In the genomic region with DNA sequence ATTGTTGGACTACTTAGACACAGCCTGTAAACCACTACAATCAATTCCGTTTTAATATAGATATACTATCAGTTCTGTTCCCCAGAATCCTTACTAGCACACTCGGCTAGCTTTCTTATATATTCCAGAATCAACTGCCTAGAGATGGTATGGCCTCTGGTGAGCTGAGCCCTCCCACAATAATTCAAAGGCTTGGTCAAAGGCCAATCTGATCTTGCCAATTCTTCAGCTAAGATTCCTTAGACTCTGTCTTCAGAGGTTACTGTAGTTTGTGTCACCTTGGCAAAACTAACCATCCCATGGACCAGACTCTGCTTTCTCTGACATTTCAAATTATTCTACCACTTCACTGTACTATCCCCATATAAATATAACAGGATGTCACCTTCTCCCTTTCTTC, we compare ENCODE assay signal across 28 mouse cellular contexts.
"Had no signal": no experiment of that assay in that cellular context is flagged by ENCODE, and none has a peak within 500 bp of the region (broad histone marks: within the 10 kb centered on the region; RNA-seq: fewer than 3 reads in every experiment).

No protein-coding gene starts in this region.

- H3K36me3 ChIP-seq: heart, embryonic 13.5 days; heart, embryonic 15.5 days; hindbrain, embryonic 13.5 days; hindbrain, embryonic 15.5 days; intestine, embryonic 15.5 days; kidney, embryonic 15.5 days; limb, embryonic 10.5 days; limb, embryonic 12.5 days; liver, embryonic 13.5 days; liver, embryonic 15.5 days had no signal

- H3K4me3 ChIP-seq: heart, adult 2 months; heart, embryonic 13.5 days; heart, embryonic 15.5 days; hindbrain, embryonic 13.5 days; hindbrain, embryonic 15.5 days; intestine, embryonic 15.5 days; kidney, embryonic 15.5 days; left cerebral cortex, adult 2 months; limb, embryonic 10.5 days; limb, embryonic 12.5 days; liver, embryonic 13.5 days; liver, embryonic 15.5 days had no signal

- H3K27ac ChIP-seq: heart, adult 2 months; heart, embryonic 13.5 days; heart, embryonic 15.5 days; hindbrain, embryonic 13.5 days; hindbrain, embryonic 15.5 days; hindbrain, postnatal 0 days; intestine, embryonic 15.5 days; kidney, embryonic 15.5 days; kidney, postnatal 0 days; left cerebral cortex, adult 2 months; limb, embryonic 10.5 days; limb, embryonic 12.5 days; liver, embryonic 13.5 days; liver, embryonic 15.5 days had no signal

- ATAC-seq: hindbrain, postnatal 0 days; intestine, embryonic 15.5 days; intestine, postnatal 0 days; liver, postnatal 0 days had no signal

- DNase-seq: gastrocnemius, postnatal 14 days; gastrocnemius, postnatal 36 days; heart, adult 2 months; heart, postnatal 14 days; heart, postnatal 36 days; kidney, adult 18-20 months; kidney, adult 9 months; kidney, postnatal 14 days; layer of hippocampus, adult 9-11 months; layer of hippocampus, postnatal 36 days; liver; liver, embryonic 13.5 days; liver, postnatal 0 days had no signal

- H3K27me3 ChIP-seq: heart, embryonic 15.5 days; hindbrain, embryonic 13.5 days; hindbrain, embryonic 15.5 days; intestine, embryonic 15.5 days; kidney, embryonic 15.5 days; limb, embryonic 12.5 days; liver, embryonic 13.5 days; liver, embryonic 15.5 days had no signal

- H3K9ac ChIP-seq: heart, embryonic 13.5 days; heart, embryonic 15.5 days; hindbrain, embryonic 13.5 days; hindbrain, embryonic 15.5 days; intestine, embryonic 15.5 days; kidney, embryonic 15.5 days; limb, embryonic 12.5 days; liver, embryonic 13.5 days; liver, embryonic 15.5 days; liver, postnatal 0 days had no signal

- H3K4me1 ChIP-seq: heart, embryonic 13.5 days; heart, embryonic 15.5 days; hindbrain, embryonic 13.5 days; hindbrain, embryonic 15.5 days; intestine, embryonic 15.5 days; kidney, embryonic 15.5 days; limb, embryonic 10.5 days; limb, embryonic 12.5 days; liver, embryonic 13.5 days; liver, embryonic 15.5 days had no signal

- H3K4me2 ChIP-seq: heart, embryonic 11.5 days; heart, embryonic 13.5 days; heart, embryonic 15.5 days; hindbrain, embryonic 13.5 days; hindbrain, embryonic 15.5 days; intestine, embryonic 15.5 days; kidney, embryonic 15.5 days; limb, embryonic 12.5 days; liver, embryonic 11.5 days; liver, embryonic 13.5 days; liver, embryonic 15.5 days had no signal

- H3K9me3 ChIP-seq: heart, embryonic 13.5 days; heart, embryonic 15.5 days; hindbrain, embryonic 13.5 days; hindbrain, embryonic 15.5 days; intestine, embryonic 15.5 days; kidney, embryonic 15.5 days; limb, embryonic 10.5 days; limb, embryonic 12.5 days; liver, embryonic 13.5 days; liver, embryonic 15.5 days had no signal
